Mouse (Mus musculus) right cerebral cortex, adult 18-20 months (tissue): ENCODE measurements around the gene Iqschfp.

ENCODE experiments used
- DNase-seq: peaks from one replicate; pipeline ENCODE4 v3.0.0; 2022; ENCODE audit warnings: mixed read lengths

Gene Iqschfp

DNA sequence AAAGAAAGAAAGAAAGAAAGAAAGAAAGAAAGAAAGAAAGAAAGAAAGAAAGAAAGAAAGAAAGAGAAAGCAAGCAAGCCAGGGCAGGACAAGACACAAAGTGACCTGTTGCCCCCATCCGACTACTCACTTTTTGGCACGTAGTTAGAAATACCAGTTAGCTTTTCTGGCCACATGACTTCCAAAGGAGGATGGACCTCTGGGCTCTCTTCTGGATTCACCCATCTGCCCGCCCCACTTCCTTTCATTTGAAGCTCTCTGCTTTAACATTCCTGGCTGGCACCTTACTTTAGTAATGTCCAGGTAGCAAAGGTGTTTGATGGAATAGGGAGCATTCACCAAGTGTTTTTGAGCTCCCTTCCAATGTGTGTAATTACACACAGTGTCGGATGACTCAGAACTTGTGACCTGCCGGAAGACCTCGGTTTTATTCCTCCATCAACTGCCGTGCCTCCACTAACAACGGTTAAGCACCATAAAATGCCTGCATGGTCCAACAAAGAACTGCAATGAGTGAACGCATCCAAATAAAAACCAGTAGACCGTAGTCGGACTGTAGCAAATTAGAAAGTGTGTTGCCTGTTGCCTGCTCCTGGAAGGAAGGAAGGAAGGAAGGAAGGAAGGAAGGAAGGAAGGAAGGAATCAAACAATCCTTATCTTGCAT, 718.7 kb downstream of the Iqschfp start:
- DNase-seq, result no peak

DNA sequence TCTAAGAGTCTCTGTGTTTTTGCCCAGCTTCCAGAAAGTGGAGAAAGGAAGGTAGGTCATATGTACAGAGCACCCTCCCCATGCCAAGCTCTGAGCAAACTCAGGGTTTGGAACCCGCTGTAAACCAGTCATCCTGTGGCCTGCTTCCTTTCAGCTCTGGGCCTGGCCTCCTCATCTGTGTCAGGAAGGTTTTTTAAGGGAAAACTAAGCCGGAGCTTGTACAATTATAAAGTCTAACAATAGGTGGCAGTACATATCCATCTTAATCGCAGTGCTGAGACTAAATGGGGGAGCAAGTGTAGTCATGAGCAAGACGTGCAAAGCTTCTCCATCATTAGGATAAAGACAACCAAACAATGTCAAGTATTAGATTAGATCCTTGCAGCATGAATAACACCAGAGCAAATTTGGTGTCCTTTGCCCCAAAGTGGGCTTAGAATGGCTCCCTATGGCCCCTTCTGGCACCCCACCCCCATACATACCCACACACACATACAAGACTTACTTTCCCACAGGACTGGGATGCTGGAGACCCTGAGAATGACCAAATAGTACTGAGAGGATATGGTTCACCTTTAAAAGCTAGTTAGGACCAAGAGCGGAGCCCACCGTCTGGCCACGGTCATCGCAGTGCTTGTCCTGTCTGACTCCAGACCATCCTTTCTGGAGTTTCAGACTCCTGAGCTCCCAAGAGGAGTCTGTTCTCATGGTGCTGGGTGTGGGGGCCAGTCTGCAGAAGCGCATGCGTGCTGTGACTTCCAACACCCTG, 723.2 kb downstream of the Iqschfp start:
- no peak for DNase-seq

DNA sequence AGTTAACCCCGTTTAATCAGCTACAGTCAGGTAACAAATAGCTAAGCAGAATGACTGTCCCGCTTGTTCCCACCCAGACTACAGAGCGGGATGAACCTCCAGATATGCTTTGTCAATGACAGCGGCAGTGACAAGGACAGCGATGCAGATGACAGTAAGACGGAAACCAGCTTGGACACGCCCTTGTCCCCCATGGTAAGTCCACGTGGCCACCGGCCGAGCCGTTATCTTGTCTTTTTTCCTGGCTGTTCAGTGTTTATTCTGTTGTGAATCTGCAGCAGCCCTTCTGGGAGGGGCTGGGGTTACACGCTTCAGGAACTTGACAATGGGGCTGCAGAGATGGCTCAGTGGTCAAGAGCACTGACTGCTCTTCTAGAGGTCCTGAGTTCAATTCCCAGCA, 724.3 kb downstream of the Iqschfp start:
- no peak for DNase-seq

DNA sequence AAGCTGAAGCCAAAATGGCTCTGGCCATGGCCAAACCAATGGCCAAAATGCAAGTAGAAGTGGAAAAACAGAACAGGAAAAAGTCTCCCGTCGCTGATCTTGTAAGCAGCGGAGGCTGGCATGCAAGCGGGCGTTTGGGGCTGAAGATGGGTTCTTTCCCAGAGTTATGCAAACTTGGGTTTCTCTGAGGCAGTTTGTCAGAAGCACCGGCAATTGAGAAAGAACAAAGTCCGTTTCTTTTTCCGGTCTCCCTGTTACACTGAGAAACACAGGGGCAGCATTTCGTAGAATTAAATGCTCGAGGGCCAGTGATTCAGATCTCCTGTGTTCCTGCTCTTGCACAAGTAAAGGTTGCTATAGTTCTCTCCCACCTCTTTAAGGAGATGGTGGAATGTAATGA, 725.7 kb downstream of the Iqschfp start:
- no peak for DNase-seq

DNA sequence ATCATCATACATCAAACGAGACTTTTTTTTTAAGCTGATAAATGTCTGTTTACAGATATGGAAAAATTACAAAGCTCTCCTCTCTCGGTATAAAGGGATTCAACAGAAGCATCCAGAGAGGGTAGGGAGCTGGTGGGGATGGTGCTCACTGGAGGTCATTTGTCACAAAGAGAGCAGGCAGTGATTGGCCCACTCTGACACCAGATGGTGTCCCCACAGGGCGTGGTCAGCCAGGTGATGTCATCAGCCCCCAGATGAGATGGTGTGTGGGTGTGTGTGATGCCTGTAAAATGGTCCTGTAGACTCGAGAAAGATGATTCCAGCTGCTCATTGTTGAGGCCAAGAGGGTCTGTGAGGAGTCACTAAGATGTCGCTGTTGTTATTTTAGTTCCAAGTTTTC, 727.1 kb downstream of the Iqschfp start:
- DNase-seq, result no peak

DNA sequence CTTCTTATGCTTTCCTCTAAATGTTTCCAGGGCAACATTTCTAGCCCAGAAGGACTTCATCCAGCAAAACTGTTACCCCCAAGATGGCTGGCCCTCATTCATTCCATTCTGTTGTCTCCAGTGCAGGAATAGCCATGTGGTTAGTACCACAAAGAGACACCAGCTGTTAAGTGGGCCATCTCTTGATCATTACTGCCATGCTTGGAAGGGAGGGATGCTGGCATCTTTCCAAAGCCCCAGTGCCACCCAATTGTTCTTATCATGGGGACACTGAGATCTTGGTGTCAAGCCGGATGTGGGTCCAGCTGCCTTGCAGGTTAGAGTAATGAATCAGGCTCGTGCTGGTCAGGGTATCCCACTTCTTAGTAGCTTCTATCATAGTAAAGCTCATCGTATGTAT, 729.9 kb downstream of the Iqschfp start:
- DNase-seq, result no peak

DNA sequence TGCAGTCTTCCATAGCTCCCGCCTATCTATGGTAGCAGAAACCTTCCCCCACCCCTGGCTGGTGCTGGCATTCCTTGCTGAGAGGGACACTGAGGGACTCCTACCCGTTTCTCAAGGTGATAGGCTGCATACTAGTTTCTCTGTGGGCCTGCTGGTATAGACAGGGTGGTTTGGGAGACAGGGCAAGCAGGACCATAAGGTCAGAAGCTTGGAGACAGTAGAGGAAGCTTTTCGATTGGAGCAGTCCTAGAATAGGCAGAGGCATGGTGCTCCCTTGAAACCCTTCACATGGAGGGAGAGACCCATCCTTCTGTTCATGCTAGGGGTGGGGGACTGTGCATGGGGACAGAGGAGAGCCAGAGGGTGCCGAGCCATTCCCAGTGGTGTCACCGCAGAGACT, 731.0 kb downstream of the Iqschfp start:
- no peak for DNase-seq

DNA sequence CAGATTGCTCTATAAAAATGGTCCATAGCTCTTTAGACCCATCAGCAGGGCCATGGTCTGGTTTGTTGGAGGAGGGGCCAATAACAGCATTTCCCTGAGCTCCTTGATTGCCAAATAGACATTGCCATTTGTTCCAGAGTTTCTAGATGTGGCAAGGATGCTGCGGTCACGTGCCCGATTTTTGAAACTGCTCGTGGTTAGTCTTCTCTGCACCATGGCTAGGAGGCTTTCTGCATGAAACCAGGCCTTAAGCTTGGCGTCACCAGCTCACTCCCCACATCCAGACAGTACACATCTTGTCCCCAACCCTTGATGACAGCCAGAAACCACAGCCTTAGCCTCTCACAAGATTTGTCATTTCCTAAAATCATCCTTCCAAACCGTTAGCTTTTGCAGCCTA, 732.4 kb downstream of the Iqschfp start:
- DNase-seq, result no peak

DNA sequence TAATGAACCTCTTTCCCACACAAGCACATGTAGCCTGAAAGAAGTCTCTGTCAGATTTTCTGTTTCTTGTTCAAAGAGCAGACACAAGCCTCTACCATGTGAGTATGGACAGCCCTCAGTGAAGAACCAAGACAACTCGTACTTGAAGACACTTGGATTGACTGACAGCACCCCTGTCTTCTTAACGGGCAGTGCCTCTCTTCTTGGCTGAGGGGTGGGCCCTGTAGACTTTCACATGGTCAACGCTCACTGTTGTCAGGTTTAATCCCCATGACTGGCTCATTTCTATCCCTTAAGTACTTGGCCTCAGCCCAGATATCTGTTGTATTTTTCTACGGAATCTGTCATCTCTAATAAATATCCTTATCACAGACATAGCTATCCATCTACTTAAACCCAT, 738.2 kb downstream of the Iqschfp start:
- DNase-seq, result no peak

DNA sequence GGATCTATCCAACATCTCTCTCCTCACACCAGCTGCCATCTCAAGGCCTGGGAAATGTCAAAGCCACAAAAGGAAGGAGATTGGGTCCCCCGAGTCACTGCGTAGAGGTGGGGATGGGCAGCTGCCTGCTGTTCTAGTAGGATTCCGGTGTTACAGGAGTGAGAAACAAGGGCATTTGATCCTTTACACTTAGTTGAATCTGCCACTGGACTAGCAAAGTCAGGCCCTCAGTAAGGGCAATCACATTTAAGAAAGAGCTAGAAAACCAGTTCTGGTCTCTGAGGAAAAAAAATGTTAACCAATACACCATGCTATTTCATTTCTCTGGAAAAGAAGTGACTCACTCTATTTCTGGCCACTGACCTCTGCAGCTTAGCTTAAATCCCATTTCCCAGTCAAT, 738.8 kb downstream of the Iqschfp start:
- DNase-seq, result no peak

DNA sequence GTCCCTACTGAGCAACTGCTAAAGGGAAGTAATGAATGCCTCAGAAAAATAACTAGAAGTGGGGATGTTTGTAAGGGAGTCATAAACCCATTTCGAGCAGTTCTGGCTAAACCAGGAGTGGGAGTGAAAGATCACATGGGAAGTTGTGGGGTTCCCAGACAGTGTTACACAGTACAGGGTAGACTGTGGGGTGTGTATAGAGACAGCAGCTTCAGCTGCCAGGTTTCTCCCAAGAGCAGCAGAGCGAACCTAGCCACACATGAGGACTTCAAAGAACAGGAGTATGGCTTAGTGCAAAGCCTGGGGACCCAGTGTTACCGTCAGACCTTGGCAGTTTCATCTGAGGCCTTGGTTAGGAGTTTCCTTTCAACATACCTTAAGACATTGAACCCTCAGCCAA, 740.7 kb downstream of the Iqschfp start:
- no peak for DNase-seq

DNA sequence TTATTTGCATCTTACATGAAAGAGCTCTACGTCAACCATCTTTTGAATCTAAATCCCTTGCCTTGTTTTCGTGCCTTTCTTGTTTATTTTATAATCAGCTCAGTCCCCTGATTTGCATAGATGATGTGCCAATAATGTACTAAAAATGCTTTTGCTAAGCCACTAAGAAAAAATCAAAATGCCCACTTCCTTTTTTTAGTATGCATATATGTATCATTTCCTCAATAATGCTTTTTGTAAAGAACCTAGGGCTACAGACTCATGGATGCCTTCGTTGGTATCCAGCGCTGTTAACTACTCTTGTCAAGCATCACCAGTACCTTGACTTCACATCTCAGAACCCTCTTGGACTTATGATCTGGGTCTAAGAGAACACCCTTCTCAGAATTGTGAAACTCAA, 741.5 kb downstream of the Iqschfp start:
- DNase-seq, result no peak

DNA sequence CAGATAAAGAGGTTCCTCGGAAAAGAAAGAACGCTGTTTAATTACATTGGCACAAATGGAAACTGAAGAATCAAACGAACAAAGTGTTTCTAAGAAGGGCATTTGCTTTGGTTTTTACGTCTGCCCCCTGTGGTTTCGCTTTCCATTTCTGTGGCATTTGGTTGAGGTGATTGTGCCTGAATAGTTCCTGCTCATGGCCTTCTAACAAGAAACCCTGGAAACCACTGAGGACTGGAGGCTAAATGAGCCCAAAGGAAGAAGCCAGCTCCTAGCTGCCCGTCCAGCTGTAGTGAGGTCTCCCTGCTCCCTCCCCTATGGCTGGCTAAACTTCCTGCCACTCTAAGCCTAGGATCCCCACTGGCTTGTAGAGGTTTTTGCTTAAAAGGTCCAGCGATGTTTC, 745.9 kb downstream of the Iqschfp start:
- no peak for DNase-seq

DNA sequence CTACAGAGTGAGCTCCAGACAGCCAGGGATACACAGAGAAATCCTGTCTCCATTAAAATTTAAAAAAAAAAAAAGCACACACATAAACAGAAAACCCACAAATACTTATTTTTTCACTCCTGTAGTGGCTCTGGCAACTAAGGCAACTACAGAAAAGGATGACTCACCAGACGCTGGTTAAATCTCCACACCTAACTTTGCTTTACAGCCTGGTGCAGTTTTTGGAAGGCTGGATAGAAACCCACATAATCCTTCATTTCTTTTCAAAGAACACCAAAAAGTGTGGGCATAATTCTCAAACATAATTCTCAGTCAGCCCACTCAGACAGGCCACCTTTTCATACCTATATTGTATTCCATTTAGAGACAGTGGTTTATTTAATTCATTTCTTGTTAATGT, 746.7 kb downstream of the Iqschfp start:
- no peak for DNase-seq

DNA sequence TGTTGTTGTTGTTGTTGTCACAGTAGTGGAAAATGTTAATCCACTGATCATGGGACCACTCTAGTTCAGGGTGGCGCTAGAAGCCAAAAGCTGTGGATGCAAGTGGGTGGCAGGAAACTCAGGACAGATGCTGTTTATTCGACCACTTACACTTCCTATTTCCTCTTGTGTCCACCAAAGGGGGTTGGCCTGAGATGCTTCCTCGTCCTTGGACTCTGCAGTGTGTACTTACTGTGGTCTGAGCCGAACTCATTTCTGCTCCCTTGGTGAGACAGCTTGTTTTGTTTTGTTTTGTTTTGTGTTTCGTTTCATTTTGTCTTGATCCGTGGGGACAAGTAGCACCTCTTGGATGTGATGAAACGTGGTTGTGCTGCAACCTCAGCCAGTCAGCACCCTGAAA, 750.9 kb downstream of the Iqschfp start:
- DNase-seq, result no peak

DNA sequence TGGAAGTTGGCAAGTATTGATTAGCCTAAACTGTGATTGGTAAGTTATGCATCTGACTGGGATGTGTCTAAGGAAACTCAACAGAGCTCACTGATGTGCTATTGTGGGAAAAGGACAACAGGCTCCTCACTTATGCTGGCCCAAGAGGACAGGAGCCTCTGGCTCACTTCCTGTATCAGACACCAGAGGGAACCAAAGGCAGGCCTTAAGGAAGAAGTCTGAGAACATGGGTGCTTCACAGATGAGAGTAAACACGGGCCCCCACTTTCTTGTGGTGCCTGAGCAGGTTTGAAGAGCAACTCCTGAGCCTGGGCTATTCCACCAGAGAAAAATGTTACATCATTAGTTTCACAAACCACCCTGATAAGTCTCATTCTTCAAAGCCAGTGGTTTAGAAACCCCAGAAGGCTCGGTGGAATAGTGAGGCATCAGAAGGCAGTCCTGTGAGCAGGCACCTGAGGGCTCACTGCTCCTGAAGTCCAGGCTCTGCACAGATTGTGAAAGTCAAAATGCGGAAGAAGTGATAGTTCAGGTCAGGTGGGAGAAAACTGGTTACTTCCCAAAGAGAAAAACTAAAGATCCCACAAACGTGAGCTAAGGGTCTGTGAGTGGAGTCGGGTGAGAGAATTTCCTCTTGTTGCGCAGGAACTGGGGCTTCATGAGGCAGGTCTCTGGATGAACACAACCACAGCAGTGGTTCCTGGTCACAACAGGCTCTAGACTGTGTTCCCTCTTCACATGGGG, 754.5 kb downstream of the Iqschfp start:
- DNase-seq, result no peak

DNA sequence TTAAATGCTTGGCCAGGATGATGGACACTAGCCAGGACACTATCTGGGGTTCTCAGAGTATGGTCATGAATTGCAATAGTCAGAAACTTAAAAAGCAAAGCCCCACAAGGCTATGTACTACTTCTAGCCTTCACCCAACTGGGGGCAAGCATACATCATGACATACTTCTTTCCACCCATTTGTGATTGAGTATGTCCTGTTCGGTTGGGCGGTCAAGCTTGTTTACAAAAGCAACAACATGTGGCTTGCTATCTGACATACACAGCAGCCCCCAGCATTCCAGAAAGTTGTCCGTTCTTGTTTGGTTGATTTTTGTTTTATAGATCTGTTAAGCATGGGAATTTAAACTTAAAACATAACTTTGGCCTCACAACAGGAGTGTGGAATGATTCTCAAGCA, 755.2 kb downstream of the Iqschfp start:
- DNase-seq, result no peak

DNA sequence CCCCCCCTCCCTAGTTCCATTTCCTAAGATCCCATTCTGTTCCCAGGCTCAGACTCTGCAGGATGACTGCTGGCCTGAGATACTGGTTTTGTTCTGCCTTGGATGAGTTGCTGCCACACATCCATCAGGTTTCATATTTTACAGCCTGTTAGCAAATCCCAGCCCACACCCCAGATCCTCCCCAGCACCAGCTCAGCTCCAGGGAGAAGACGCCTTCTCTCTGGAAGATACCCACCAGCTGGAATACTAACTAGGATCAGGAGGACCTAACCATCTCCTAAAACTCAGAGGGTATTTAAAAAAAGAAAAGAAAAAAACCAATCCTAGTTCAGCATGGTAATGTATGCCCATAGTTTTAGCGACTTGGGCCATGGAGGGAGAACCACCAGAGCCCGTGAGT, 758.2 kb downstream of the Iqschfp start:
- peak; percentile 52 for DNase-seq

DNA sequence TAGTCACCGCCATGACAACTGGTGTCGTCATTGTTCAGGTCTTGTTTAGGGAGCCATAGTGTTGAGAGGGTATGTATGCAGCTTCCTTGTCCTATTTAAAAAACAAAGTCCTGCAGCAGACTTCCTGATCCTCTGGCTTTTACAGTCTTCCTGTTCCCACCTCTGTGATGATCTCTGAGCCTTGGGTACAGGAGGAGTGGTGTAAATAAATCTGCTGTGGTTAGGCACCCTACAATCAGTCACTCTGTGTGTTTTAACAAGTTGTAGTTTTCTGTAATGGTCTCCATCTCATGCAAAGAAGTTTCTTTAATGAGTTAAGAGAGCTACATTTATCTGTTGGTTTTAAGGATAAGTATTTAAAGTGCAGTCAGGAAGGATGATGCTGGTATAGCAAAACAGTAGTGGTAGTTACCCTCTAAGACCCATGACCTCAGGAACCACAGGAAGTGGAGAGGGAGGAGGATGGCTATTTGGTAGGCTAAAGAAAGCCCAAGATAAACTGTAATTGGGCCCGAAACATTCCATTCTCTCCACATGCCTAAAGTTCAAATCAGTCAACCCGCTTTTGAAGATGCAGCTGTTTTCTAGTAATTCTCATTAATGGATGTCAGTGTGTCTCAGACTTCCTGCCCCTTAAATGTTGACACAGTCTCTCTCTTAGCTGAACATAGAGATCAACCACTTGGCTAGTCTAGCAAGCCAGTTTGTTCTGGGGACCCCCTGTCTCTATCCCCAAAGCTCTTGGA, 764.7 kb downstream of the Iqschfp start:
- DNase-seq, result no peak

DNA sequence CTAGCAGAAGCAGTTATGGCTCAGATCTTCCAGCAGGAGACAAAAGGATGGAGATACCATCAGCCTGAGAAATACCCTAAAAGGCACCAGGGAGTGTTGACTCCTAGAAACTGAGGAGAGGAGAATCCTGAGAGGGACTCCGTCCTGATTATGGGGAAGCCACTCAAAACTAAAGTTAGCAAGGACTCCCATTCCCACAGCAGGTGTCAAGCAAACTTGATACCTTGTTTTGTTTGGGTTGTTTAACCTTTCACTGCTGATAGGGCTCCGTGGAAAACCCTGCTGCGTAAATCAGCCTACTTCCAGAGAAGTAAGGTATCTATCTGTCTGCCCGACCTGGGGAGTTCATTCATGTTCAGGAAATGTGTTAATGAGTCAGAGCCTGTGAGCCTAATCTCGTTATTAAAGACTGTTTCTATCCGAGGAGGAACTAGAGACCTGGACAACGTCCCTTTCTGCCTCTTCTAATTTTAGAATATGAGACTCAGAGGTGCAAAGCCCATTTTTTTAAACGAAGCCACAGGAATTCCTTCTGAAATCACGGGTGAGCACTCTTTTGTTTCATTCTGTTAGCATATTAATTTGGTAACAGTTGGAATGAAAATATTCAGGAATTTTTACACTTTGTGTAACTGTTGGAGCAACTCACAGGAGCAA, 765.7 kb downstream of the Iqschfp start:
- DNase-seq, result no peak

DNA sequence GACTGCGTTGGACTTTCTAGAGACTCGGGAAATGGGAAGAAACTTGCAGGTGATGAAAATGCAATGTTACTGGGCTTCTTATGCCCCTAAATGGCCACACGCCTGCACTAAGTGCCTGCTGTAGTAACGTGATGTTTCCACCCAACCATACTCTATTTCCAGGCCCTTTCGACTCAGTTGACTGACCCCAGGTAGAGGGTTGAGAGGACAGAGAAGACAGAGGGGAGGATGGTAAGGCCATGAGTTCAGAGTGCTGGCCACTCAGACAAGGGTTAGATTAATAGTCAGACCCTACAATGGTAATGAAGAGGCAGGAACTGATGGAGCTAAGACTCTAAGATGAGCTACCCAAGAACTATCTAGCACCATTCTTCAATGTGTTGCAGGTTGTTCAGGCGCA, 768.0 kb downstream of the Iqschfp start:
- no peak for DNase-seq

DNA sequence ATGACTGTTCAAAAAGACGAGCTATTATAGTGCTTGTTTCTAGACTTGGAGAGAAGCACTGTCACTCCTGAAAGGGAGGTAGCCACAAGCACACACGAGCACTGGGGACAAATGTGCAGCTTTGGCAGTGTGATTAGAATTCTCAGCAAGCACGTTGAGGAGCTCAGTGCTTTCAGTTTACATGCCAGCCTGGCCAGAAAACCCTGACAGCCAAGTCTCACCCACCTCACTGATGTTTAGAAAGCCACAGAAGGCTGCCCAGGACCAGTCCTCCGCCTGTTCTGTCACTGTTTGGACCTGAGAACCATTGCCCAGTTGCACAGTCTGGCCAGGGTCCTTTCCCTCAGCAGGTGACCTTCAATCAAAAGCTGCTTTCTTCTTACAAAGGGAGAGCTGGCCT, 768.5 kb downstream of the Iqschfp start:
- DNase-seq, result peak; percentile 31

DNA sequence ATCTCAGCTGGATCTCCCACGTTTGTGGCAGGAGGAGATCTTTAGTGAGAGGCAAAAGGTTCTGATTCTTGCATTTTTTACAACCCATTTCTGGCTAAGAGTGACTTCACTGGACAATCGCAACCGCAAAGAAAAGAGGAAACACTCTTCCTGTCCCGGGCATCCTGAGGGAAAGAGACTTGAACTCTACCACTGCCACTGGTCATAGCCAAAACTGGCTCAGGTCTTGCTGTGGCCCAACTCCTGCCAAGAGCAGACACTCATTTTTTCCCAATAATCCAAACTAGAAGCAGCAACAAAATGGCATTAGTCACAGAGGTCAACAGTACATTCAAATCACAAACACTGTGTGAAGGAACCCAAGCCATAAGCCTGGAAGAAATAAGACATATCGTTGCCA, 770.4 kb downstream of the Iqschfp start:
- DNase-seq, result no peak
